Mouse (Mus musculus) cerebellum, adult 2 months (tissue): Measurements from ENCODE around the gene Nln.

Experiments
- CTCF ChIP-seq: fragments of 200-500 bp; IDR thresholded peaks from 2 replicates; pipeline ENCODE4 v1.5.1; 2011; ENCODE audit warnings: low read depth, mild to moderate bottlenecking, control low read depth, low read length, moderate library complexity, borderline replicate concordance; ENCODE audit not compliant: insufficient read depth
- POLR2A ChIP-seq: fragments of 200-500 bp; IDR thresholded peaks from 2 replicates; pipeline ENCODE4 v1.6.1; 2011; ENCODE audit warnings: low read length, control low read depth, borderline replicate concordance; ENCODE audit not compliant: insufficient read depth

GRCm38 (mm10) chr13:103982376-103982775, 127.0 kb downstream of the Nln start:
- TF ChIP-seq POLR2A (no peak), CTCF (no peak)
